Mouse (Mus musculus): ENCODE results near the gene Nrxn3. TPM values are rescaled to one million over a fixed set of nuclear protein-coding genes. Genes with fewer than 3 reads are reported as not detected.

Gene Nrxn3
- polyA plus RNA-seq, 1 experiment from 2014 or later: 96.7 TPM

- peak; percentile 41; the same call in 1 of the 2 replicates for ATAC-seq (ENCODE audit: low FRiP score)
- no peaks in the 10 kb centered on the region for H3K27me3 ChIP-seq (replicated peaks)
- 48% methylated on average over 10 of the region's 10 CpGs for WGBS
- H3K36me3 ChIP-seq: no peaks in the 10 kb centered on the region
- no peaks in the 10 kb centered on the region for H3K9me3 ChIP-seq (replicated peaks)
- H3K4me1 ChIP-seq: peaks cover 8% of the 10 kb centered on the region; the same call in 1 of the 2 replicates
- H3K9ac ChIP-seq (replicated peaks): no peak overlapping the region
- H3K27ac ChIP-seq (replicated peaks): no peak overlapping the region
- H3K4me2 ChIP-seq: no peak overlapping the region
- H3K4me3 ChIP-seq (replicated peaks): no peak overlapping the region
These were observed 352.0 kb downstream of the Nrxn3 start for GRCm38 (mm10) chr12:89074551-89075295.

DNA sequence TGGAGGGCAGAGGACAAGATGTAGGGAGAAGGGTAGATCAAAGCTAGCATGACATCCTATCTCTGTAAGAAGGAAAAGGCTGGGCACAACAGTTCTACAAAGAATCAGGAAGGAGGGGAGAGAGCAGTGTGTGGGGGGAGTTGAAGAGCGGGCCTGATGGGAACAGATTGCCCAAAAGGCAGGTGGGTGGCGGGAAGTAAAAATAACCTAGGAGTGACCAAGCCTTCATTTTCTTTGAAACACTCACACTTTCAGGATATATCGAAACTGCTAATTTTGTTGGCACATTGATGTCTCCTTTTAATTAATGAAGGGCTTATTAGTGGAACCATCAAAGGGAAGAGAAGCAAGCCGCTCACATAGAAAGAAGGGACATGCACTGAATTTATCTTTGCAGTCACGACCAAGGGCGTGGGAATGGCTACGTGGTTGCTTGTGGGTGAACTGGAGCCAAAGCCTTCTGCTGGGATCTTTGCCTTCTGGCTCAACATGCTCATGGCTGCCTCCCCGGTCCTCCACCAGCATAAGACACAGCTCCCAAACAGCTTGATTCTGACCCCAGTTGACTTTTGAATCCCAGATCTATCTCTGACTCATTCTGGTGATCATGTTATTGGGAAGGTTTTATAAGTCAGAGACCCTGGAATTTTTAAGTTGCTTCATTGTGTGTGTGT is 371.3 kb downstream of the Nrxn3 start:
- no peaks in the 10 kb centered on the region for H3K9me3 ChIP-seq (replicated peaks)
- WGBS: 91% methylated on average over 8 of the region's 8 CpGs
- no peaks in the 10 kb centered on the region for H3K27me3 ChIP-seq (replicated peaks)
- H3K9ac ChIP-seq (replicated peaks): no peak overlapping the region
- no peak overlapping the region for H3K27ac ChIP-seq (replicated peaks)
- no peaks in the 10 kb centered on the region for H3K36me3 ChIP-seq
- ATAC-seq (ENCODE audit: low FRiP score): no peak
- no peaks in the 10 kb centered on the region for H3K4me1 ChIP-seq
- no peak overlapping the region for H3K4me3 ChIP-seq (replicated peaks)
- no peak overlapping the region for H3K4me2 ChIP-seq

DNA sequence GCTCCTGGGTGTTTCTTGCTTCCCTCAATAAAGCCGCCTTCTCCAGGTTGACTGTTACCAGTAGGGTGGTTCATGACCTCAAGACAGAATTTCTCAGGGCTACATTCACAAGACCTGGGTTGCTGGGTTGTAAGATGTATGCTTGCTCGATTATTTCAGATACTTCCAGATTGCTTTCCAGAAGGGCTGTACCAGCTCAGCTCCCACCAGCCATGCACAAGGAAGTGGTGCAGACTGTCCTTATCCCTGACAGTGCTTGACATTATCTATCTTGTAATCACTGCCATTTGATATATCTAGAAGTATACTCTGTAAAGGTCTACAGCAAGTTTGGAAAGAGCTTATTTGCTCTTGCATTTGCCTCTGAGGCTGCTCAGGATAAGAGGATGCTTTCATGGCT is 374.9 kb downstream of the Nrxn3 start:
- no peaks in the 10 kb centered on the region for H3K9me3 ChIP-seq (replicated peaks)
- H3K4me2 ChIP-seq: no peak overlapping the region
- H3K9ac ChIP-seq (replicated peaks): no peak overlapping the region
- no peaks in the 10 kb centered on the region for H3K27me3 ChIP-seq (replicated peaks)
- no peak for ATAC-seq (ENCODE audit: low FRiP score)
- 86% methylated on average over 2 of the region's 2 CpGs for WGBS
- no peaks in the 10 kb centered on the region for H3K36me3 ChIP-seq
- H3K4me1 ChIP-seq: no peaks in the 10 kb centered on the region
- H3K4me3 ChIP-seq (replicated peaks): no peak overlapping the region
- no peak overlapping the region for H3K27ac ChIP-seq (replicated peaks)

DNA sequence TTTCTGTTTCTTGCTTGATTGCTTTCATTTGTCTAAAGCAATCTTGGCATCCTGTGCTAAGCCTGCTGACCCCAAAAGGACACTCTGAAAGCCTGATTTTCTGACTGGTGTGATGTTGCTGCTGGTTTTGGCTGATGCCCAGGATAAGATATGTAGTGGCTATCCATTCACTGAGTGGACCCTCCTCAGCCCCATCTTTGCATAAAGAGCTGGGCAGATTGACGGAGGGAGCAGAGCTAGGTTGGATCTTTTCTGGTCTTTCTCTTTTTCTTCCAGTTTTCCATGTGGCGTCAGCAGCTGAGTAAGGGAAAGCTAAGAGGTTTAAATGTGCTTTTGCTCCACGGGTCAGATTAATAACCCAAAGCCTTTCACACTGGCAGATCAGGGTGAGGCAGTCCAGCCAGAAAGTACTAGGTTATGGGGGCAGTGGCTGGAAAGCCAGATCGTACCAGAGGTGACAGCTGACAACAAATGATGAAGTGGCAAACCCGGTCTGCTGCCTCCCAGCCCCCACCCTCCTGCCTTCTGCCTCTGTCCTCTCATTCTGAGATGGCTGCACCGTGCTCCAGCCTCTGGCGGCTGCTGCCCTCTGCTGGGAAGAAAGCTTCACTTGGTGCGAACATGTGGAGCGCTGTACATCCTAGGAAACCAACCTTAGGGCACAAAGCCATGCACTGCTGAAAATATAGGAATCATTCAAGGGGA is 383.5 kb downstream of the Nrxn3 start:
- Histone ChIP-seq H3K27ac (replicated peaks) (peak overlapping the region; percentile 20), H3K4me1 (peaks cover 13% of the 10 kb centered on the region), H3K4me3 (replicated peaks) (peak overlapping the region; percentile 13; the same call in 1 of the 2 replicates), H3K9me3 (replicated peaks) (no peaks in the 10 kb centered on the region), H3K36me3 (no peaks in the 10 kb centered on the region), H3K27me3 (replicated peaks) (no peaks in the 10 kb centered on the region), H3K4me2 (peak overlapping the region; percentile 49), H3K9ac (replicated peaks) (no peak overlapping the region; the same call in 1 of the 2 replicates)
- ATAC-seq (ENCODE audit: low FRiP score): peak; percentile 95
- WGBS: 11% methylated on average over 9 of the region's 9 CpGs

DNA sequence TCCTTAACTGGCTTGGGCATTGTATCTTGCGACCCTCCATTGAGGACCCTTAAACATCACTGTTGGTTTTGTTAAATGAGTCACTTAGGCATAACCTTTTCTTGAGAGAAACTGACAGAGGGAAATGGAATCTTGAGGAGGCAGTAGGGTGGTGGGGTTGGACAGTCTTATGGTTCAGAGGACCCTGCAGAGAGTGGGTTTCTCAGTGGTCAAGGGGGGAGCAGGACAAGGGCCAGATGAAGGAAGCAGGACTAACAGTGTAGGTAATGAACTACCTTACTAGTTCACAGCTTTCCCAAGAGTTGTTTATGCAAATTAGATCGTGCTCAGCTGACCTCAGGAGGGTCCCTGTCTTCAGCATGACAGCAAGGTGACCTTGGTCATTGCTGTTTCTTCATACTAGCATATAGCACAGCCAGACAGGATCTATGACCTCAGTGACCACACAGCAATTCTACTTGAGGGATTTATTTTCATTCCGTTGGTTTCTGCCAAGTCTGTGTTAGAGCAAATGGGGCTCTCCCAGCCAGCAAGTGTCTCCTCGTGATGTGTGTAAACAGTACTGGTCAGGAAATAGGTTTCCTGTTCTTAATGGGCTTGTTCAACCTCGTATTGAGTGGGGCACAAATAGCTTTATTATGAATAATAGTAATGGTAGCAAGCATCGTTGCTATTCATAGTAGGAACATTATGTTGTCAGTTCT is 384.4 kb downstream of the Nrxn3 start:
- Histone ChIP-seq H3K4me2 (no peak overlapping the region), H3K36me3 (no peaks in the 10 kb centered on the region), H3K27ac (replicated peaks) (no peak overlapping the region), H3K9ac (replicated peaks) (no peak overlapping the region), H3K27me3 (replicated peaks) (no peaks in the 10 kb centered on the region), H3K4me1 (peaks cover 13% of the 10 kb centered on the region), H3K4me3 (replicated peaks) (no peak overlapping the region), H3K9me3 (replicated peaks) (no peaks in the 10 kb centered on the region)
- ATAC-seq (ENCODE audit: low FRiP score): no peak
- WGBS: 65% methylated on average over 6 of the region's 6 CpGs

DNA sequence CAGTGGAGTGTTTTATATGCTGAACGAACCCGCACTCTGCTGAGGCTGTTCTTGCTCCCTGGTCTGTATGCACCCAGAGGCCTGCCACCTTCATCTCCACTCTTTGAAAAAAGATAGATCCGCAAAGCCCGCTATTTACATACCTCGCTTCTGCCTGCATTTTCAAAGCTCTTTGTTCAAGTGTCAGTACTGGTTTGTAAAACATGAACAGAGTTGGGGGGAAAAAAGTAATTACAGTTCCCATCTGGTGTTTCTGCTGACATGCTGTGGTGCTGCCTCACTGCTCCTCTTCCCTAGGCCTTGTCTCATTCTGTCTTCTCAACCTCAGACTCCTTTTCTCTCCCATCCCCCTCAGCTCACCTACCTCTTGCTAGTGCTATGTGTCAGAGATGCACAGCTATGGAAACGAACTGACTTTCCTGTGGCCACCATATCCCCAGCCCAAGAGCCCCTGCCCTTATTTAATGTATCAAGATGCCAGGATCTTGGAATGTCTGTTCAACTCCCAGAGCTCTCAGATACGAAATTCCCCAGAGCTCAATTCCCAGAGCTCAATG is 387.2 kb downstream of the Nrxn3 start:
- Histone ChIP-seq H3K36me3 (no peaks in the 10 kb centered on the region), H3K27me3 (replicated peaks) (no peaks in the 10 kb centered on the region), H3K4me1 (peaks cover 13% of the 10 kb centered on the region), H3K4me2 (no peak overlapping the region), H3K9me3 (replicated peaks) (no peaks in the 10 kb centered on the region), H3K27ac (replicated peaks) (peak overlapping the region; percentile 67), H3K9ac (replicated peaks) (no peak overlapping the region), H3K4me3 (replicated peaks) (no peak overlapping the region)
- peak; percentile 48; the same call in 1 of the 2 replicates for ATAC-seq (ENCODE audit: low FRiP score)
- 68% methylated on average over 7 of the region's 7 CpGs for WGBS

- H3K4me1 ChIP-seq: peaks cover 13% of the 10 kb centered on the region
- H3K27me3 ChIP-seq (replicated peaks): no peaks in the 10 kb centered on the region
- H3K9ac ChIP-seq (replicated peaks): no peak overlapping the region
- 34% methylated on average over 4 of the region's 4 CpGs for WGBS
- H3K9me3 ChIP-seq (replicated peaks): no peaks in the 10 kb centered on the region
- ATAC-seq (ENCODE audit: low FRiP score): peak; percentile 56
- peak overlapping the region; percentile 64 for H3K27ac ChIP-seq (replicated peaks)
- H3K4me2 ChIP-seq: no peak overlapping the region
- no peaks in the 10 kb centered on the region for H3K36me3 ChIP-seq
- no peak overlapping the region for H3K4me3 ChIP-seq (replicated peaks)
These were observed 405.9 kb downstream of the Nrxn3 start for GRCm38 (mm10) chr12:89128602-89129001.

GRCm38 (mm10) chr12:89129139-89129907 is 406.6 kb downstream of the Nrxn3 start:
- WGBS: 60% methylated on average over 9 of the region's 9 CpGs
- no peaks in the 10 kb centered on the region for H3K36me3 ChIP-seq
- peak; percentile 74; the same call in 1 of the 2 replicates for ATAC-seq (ENCODE audit: low FRiP score)
- H3K9me3 ChIP-seq (replicated peaks): no peaks in the 10 kb centered on the region
- no peaks in the 10 kb centered on the region for H3K27me3 ChIP-seq (replicated peaks)
- H3K4me2 ChIP-seq: no peak overlapping the region
- H3K4me1 ChIP-seq: peaks cover 13% of the 10 kb centered on the region
- H3K27ac ChIP-seq (replicated peaks): peak overlapping the region; percentile 64
- H3K4me3 ChIP-seq (replicated peaks): no peak overlapping the region
- no peak overlapping the region for H3K9ac ChIP-seq (replicated peaks)

GRCm38 (mm10) chr12:89134333-89134732 is 411.7 kb downstream of the Nrxn3 start:
- no peak overlapping the region for H3K4me3 ChIP-seq (replicated peaks)
- H3K4me2 ChIP-seq: no peak overlapping the region
- H3K9me3 ChIP-seq (replicated peaks): no peaks in the 10 kb centered on the region
- H3K36me3 ChIP-seq: no peaks in the 10 kb centered on the region
- H3K27ac ChIP-seq (replicated peaks): no peak overlapping the region
- 74% methylated on average over 2 of the region's 2 CpGs for WGBS
- no peak overlapping the region for H3K9ac ChIP-seq (replicated peaks)
- peaks cover 4% of the 10 kb centered on the region for H3K4me1 ChIP-seq
- ATAC-seq (ENCODE audit: low FRiP score): no peak
- no peaks in the 10 kb centered on the region for H3K27me3 ChIP-seq (replicated peaks)

- H3K9me3 ChIP-seq (replicated peaks): no peaks in the 10 kb centered on the region
- no peaks in the 10 kb centered on the region for H3K36me3 ChIP-seq
- H3K4me2 ChIP-seq: no peak overlapping the region
- H3K27ac ChIP-seq (replicated peaks): no peak overlapping the region
- H3K9ac ChIP-seq (replicated peaks): no peak overlapping the region
- no peak overlapping the region for H3K4me3 ChIP-seq (replicated peaks)
- no peak for ATAC-seq (ENCODE audit: low FRiP score)
- H3K27me3 ChIP-seq (replicated peaks): no peaks in the 10 kb centered on the region
- WGBS: 38% methylated on average over 8 of the region's 8 CpGs
- no peaks in the 10 kb centered on the region for H3K4me1 ChIP-seq
These were observed 412.2 kb downstream of the Nrxn3 start for GRCm38 (mm10) chr12:89134774-89135307.

All from neural tube, embryonic 15.5 days (tissue).